ENCODE assay signal across 1 mouse cellular context in the genomic region with DNA sequence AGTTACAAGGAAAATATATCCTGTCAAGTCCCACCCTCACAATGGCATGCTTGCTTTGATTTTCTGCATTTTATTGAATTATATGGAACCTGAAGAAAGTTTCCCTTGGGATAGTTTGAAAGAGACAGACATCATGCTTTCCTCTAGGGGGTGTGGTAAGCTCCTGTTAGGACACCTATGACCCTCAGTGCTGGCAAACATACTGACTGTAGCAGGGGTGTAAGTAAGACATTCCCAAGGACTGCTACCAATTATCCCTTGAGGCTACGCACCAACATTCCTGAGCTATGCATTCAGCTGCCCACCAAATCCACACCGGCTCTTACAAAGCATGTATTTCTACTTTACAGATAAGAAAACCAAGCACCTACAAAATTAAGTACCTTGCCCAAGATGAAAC.
TF ChIP-seq lines count a peak whose summit lies in the region.

No protein-coding gene starts in this region.

TF ChIP-seq in CH12.LX, 34 proteins besides CTCF, POLR2A, EP300 and RAD21:
- peak; percentile 38 for TF ChIP-seq SMC3 (IDR thresholded peaks at IDR 0.05; ENCODE audit: low read depth, low read length)
- TF ChIP-seq GABPA (IDR thresholded peaks at IDR 0.05; ENCODE audit: insufficient replicate concordance, low read depth, low read length) = no peak
